In genomic region chr16:79336016-79336415, GRCm38 (mm10) we compare ENCODE assay signal across 23 mouse cellular contexts.
"Had no signal": no experiment of that assay in that cellular context is flagged by ENCODE, and none has a peak within 500 bp of the region (broad histone marks: within the 10 kb centered on the region; RNA-seq: fewer than 3 reads in every experiment).

No protein-coding gene starts in this region.

- H3K9ac ChIP-seq: embryonic facial prominence, embryonic 12.5 days; embryonic facial prominence, embryonic 13.5 days; embryonic facial prominence, embryonic 15.5 days; forebrain, embryonic 12.5 days; forebrain, embryonic 13.5 days; forebrain, embryonic 15.5 days; forebrain, postnatal 0 days; heart, embryonic 12.5 days had no signal

- DNase-seq: embryo, embryonic 11 days; forebrain, postnatal 0 days; gastrocnemius, adult 2 months; gastrocnemius, postnatal 10 days; gastrocnemius, postnatal 14 days; gastrocnemius, postnatal 25 days; gastrocnemius, postnatal 36 days; heart, adult 11 months; heart, adult 18-20 months; heart, adult 2 months had no signal

- ATAC-seq: forebrain, embryonic 13.5 days; forebrain, embryonic 15.5 days; forebrain, embryonic 16.5 days; forebrain, postnatal 0 days had no signal

- H3K4me2 ChIP-seq: embryonic facial prominence, embryonic 12.5 days; embryonic facial prominence, embryonic 13.5 days; embryonic facial prominence, embryonic 15.5 days; forebrain, embryonic 12.5 days; forebrain, embryonic 13.5 days; forebrain, embryonic 15.5 days; heart, embryonic 11.5 days; heart, embryonic 12.5 days had no signal

- H3K27ac ChIP-seq: embryonic facial prominence, embryonic 10.5 days; embryonic facial prominence, embryonic 12.5 days; embryonic facial prominence, embryonic 13.5 days; embryonic facial prominence, embryonic 15.5 days; forebrain, embryonic 10.5 days; forebrain, embryonic 12.5 days; forebrain, embryonic 13.5 days; forebrain, embryonic 15.5 days; gastrocnemius, adult 2 months; heart, adult 2 months; heart, embryonic 10.5 days had no signal

- H3K36me3 ChIP-seq: embryonic facial prominence, embryonic 10.5 days; embryonic facial prominence, embryonic 12.5 days; embryonic facial prominence, embryonic 13.5 days; embryonic facial prominence, embryonic 15.5 days; forebrain, embryonic 10.5 days; forebrain, embryonic 12.5 days; forebrain, embryonic 15.5 days; heart, embryonic 10.5 days; heart, embryonic 12.5 days had no signal

- H3K4me3 ChIP-seq: embryonic facial prominence, embryonic 10.5 days; embryonic facial prominence, embryonic 12.5 days; embryonic facial prominence, embryonic 13.5 days; embryonic facial prominence, embryonic 15.5 days; erythroblast, embryonic 14.5 days; forebrain, embryonic 10.5 days; forebrain, embryonic 12.5 days; forebrain, embryonic 13.5 days; forebrain, embryonic 15.5 days; gastrocnemius, adult 2 months; heart, adult 2 months; heart, embryonic 10.5 days; heart, embryonic 12.5 days had no signal

- H3K4me1 ChIP-seq: embryonic facial prominence, embryonic 10.5 days; embryonic facial prominence, embryonic 12.5 days; embryonic facial prominence, embryonic 13.5 days; embryonic facial prominence, embryonic 15.5 days; forebrain, embryonic 10.5 days; forebrain, embryonic 12.5 days; forebrain, embryonic 13.5 days; forebrain, embryonic 15.5 days; heart, embryonic 10.5 days; heart, embryonic 12.5 days had no signal

- H3K27me3 ChIP-seq: embryonic facial prominence, embryonic 12.5 days; embryonic facial prominence, embryonic 13.5 days; embryonic facial prominence, embryonic 15.5 days; forebrain, embryonic 12.5 days; forebrain, embryonic 13.5 days; forebrain, embryonic 15.5 days; heart, embryonic 12.5 days had no signal

- H3K9me3 ChIP-seq: embryonic facial prominence, embryonic 10.5 days; embryonic facial prominence, embryonic 12.5 days; embryonic facial prominence, embryonic 13.5 days; embryonic facial prominence, embryonic 15.5 days; forebrain, embryonic 10.5 days; forebrain, embryonic 12.5 days; forebrain, embryonic 13.5 days; forebrain, embryonic 15.5 days; heart, embryonic 10.5 days; heart, embryonic 12.5 days had no signal
